Mouse (Mus musculus) CD8-positive naive resting alpha-beta T cell, adult 57 days (primary cell): ENCODE measurements around the gene Ubxn10. TPM values are rescaled to one million over a fixed set of nuclear protein-coding genes. Genes with fewer than 3 reads are reported as not detected.

ENCODE experiments used
- total RNA-seq: library from RNA; stranded (reverse); gene quantifications from one replicate; pipeline ENCODE4 v1.2.4, GENCODE M21; 2023

Ubxn10 gene
- total RNA-seq, result 0.18 TPM

GRCm38 (mm10) chr4:138737031-138737430 lies at the start of gene Ubxn10:
Ubxn10 (minus strand) TSS chr4:138737167.

GRCm38 (mm10) chr4:138775435-138775834 lies 38.5 kb upstream of the Ubxn10 start, which contains the start of gene Pla2g2d:
Pla2g2d (plus strand) TSS chr4:138775735.

GRCm38 (mm10) chr4:138757416-138757815 lies 20.4 kb upstream of the Ubxn10 start, which contains the start of gene Pla2g2f:
Pla2g2f (minus strand) TSS chr4:138757626.

GRCm38 (mm10) chr4:138724354-138725126 lies 12.4 kb downstream of the Ubxn10 start, which contains the start of gene Pla2g2c:
Pla2g2c (plus strand) TSS chr4:138724792.

Other genes with a start within 250 kb of the Ubxn10 start
- gene Vwa5b1, start 101.3 kb downstream of the Ubxn10 start, total RNA-seq, result not detected
- 0.43 TPM for gene Pla2g2c, start 12.4 kb downstream of the Ubxn10 start, total RNA-seq
- gene Pla2g2f, start 20.5 kb upstream of the Ubxn10 start, total RNA-seq, result not detected
- 0.46 TPM for gene Pla2g2d, start 38.6 kb upstream of the Ubxn10 start, total RNA-seq
- not detected for gene Pla2g5, start 126.3 kb upstream of the Ubxn10 start, total RNA-seq
- not detected for gene Gm13030, start 136.8 kb upstream of the Ubxn10 start, total RNA-seq
- not detected for gene Pla2g2e, start 140.8 kb upstream of the Ubxn10 start, total RNA-seq
- 9.4 TPM for gene Otud3, start 176.8 kb upstream of the Ubxn10 start, total RNA-seq
- not detected for gene Rnf186, start 229.9 kb upstream of the Ubxn10 start, total RNA-seq
- 43.7 TPM for gene Tmco4, start 235.7 kb upstream of the Ubxn10 start, total RNA-seq